Mouse (Mus musculus) 416B (cell line): ENCODE data around the gene Lin52.

ENCODE experiments used
- DNase-seq: peaks from one replicate; pipeline ENCODE4 v3.0.0; 2011; ENCODE audit warnings: low read depth

Lin52 gene

GRCm38 (mm10) chr12:84539537-84539936 lies 88.3 kb downstream of the Lin52 start:
- DNase-seq, result peak; percentile 63

- no peak for DNase-seq
Measured at GRCm38 (mm10) chr12:84541391-84541958, 90.3 kb downstream of the Lin52 start.

GRCm38 (mm10) chr12:84546028-84546427 lies 94.8 kb downstream of the Lin52 start:
- peak; percentile 63 for DNase-seq

GRCm38 (mm10) chr12:84546577-84547085 lies 95.4 kb downstream of the Lin52 start:
- DNase-seq, result no peak

GRCm38 (mm10) chr12:84548251-84548650 lies 97.0 kb downstream of the Lin52 start:
- DNase-seq, result no peak

- no peak for DNase-seq
Measured at GRCm38 (mm10) chr12:84555218-84555617, 104.0 kb downstream of the Lin52 start.

GRCm38 (mm10) chr12:84562558-84562957 lies 111.3 kb downstream of the Lin52 start:
- DNase-seq, result peak; percentile 24

- DNase-seq, result no peak
Measured at GRCm38 (mm10) chr12:84567576-84567975, 116.4 kb downstream of the Lin52 start.

GRCm38 (mm10) chr12:84569336-84569970 lies 118.2 kb downstream of the Lin52 start, which contains the start of gene Vsx2:
Gene Vsx2 (plus strand): TSS chr12:84569762.
- no peak for DNase-seq

- DNase-seq, result no peak
Measured at GRCm38 (mm10) chr12:84569976-84570693, 118.9 kb downstream of the Lin52 start.

- no peak for DNase-seq
Measured at GRCm38 (mm10) chr12:84570694-84571415, 119.6 kb downstream of the Lin52 start.

- DNase-seq, result no peak
Measured at GRCm38 (mm10) chr12:84571466-84572340, 120.5 kb downstream of the Lin52 start.

- DNase-seq, result no peak
Measured at GRCm38 (mm10) chr12:84572341-84572720, 121.1 kb downstream of the Lin52 start.

- DNase-seq, result no peak
Measured at GRCm38 (mm10) chr12:84573094-84573493, 121.9 kb downstream of the Lin52 start.

GRCm38 (mm10) chr12:84577768-84578439 lies 126.7 kb downstream of the Lin52 start:
- DNase-seq, result peak; percentile 34

GRCm38 (mm10) chr12:84578440-84578770 lies 127.2 kb downstream of the Lin52 start:
- no peak for DNase-seq

- DNase-seq, result peak; percentile 39
Measured at GRCm38 (mm10) chr12:84581285-84581684, 130.1 kb downstream of the Lin52 start.

GRCm38 (mm10) chr12:84589825-84590761 lies 138.9 kb downstream of the Lin52 start:
- peak; percentile 83 for DNase-seq
